Mouse (Mus musculus) midbrain, embryonic 10.5 days (tissue): ENCODE results near the gene Lpar3. TPM values are rescaled to one million over a fixed set of nuclear protein-coding genes. Genes with fewer than 3 reads are reported as not detected.
"Not testable (repeated sequence)": the region's sequence is repeated elsewhere in the genome, so short reads cannot be mapped to it uniquely, and the experiment has no call there.

Experiments
- DNase-seq: peaks from one replicate; pipeline ENCODE4 v3.0.0-alpha.2; 2017; ENCODE audit warnings: low spot score
- H3K27ac ChIP-seq: fragments of 300-500 bp; sonication (generic); replicated peaks from 2 replicates; pipeline ENCODE4 v1.5.1; 2016; ENCODE audit warnings: mild to moderate bottlenecking
- H3K27me3 ChIP-seq: fragments of 300-500 bp; sonication (generic); 2 replicates; pipeline ENCODE4 v1.6.1; 2016; ENCODE audit warnings: low read depth, mild to moderate bottlenecking; ENCODE audit not compliant: poor library complexity, severe bottlenecking
- H3K36me3 ChIP-seq: fragments of 300-500 bp; sonication (generic); 2 replicates; pipeline ENCODE4 v1.6.1; 2016; ENCODE audit warnings: mild to moderate bottlenecking, moderate library complexity
- H3K4me1 ChIP-seq: fragments of 300-500 bp; sonication (generic); 2 replicates; pipeline ENCODE4 v1.6.1; 2016
- H3K4me3 ChIP-seq: fragments of 300-500 bp; sonication (generic); 2 replicates; pipeline ENCODE4 v1.5.1; 2016; ENCODE audit warnings: mild to moderate bottlenecking, moderate library complexity
- H3K9me3 ChIP-seq: fragments of 300-500 bp; sonication (generic); replicated peaks from 2 replicates; pipeline ENCODE4 v1.6.1; 2016; ENCODE audit warnings: mild to moderate bottlenecking
- whole genome bisulfite sequencing: fragments of 180-500 bp; shearing (Covaris S2); methylation state at CpG from one replicate; pipeline ENCODE4 v1.1.7; 2016; 5-methylcytosine and 5-hydroxymethylcytosine counted together
- polyA plus RNA-seq: library from polyadenylated mRNA; unstranded; fragments of >200 nt; fragmentation: Nextera tagmentation; extraction: Ambion mirVana; gene quantifications from 2 replicates; pipeline ENCODE4 v1.2.1, GENCODE M21; 2016

The Lpar3 gene
- polyA plus RNA-seq, 1 experiment from 2014 or later = 0.47 TPM

GRCm38 (mm10) chr3:146196301-146196700 is 24.5 kb upstream of the Lpar3 start:
- no peak for DNase-seq
- WGBS = 57% methylated on average over 6 of the region's 6 CpGs
- Histone ChIP-seq H3K4me1 (peaks cover 17% of the 10 kb centered on the region), H3K9me3 (no peaks in the 10 kb centered on the region), H3K27me3 (no peaks in the 10 kb centered on the region), H3K27ac (0 out of 2 replicates have a peak overlapping the region, but pooled peaks have one; percentile 38), H3K4me3 (no peak overlapping the region), H3K36me3 (no peaks in the 10 kb centered on the region)

GRCm38 (mm10) chr3:146196780-146197743 is 23.7 kb upstream of the Lpar3 start:
- no peaks in the 10 kb centered on the region for H3K36me3 ChIP-seq
- no peak overlapping the region for H3K4me3 ChIP-seq
- peaks cover 17% of the 10 kb centered on the region for H3K4me1 ChIP-seq
- H3K27ac ChIP-seq = 0 out of 2 replicates have a peak overlapping the region, but pooled peaks have one; percentile 38
- no peak for DNase-seq
- WGBS = 81% methylated on average over 17 of the region's 17 CpGs
- H3K9me3 ChIP-seq = no peaks in the 10 kb centered on the region
- no peaks in the 10 kb centered on the region for H3K27me3 ChIP-seq

- H3K4me1 ChIP-seq = peaks cover 17% of the 10 kb centered on the region
- H3K36me3 ChIP-seq = no peaks in the 10 kb centered on the region
- H3K27ac ChIP-seq = no peak overlapping the region
- DNase-seq = no peak
- WGBS = 88% methylated on average over 12 of the region's 12 CpGs
- no peaks in the 10 kb centered on the region for H3K27me3 ChIP-seq
- no peak overlapping the region for H3K4me3 ChIP-seq
- no peaks in the 10 kb centered on the region for H3K9me3 ChIP-seq
These were observed 23.0 kb upstream of the Lpar3 start for GRCm38 (mm10) chr3:146197785-146198184.

- H3K4me1 ChIP-seq = peaks cover 17% of the 10 kb centered on the region
- no peak for DNase-seq
- H3K36me3 ChIP-seq = no peaks in the 10 kb centered on the region
- H3K9me3 ChIP-seq = no peaks in the 10 kb centered on the region
- no peaks in the 10 kb centered on the region for H3K27me3 ChIP-seq
- 88% methylated on average over 11 of the region's 11 CpGs for WGBS
- no peak overlapping the region for H3K4me3 ChIP-seq
- H3K27ac ChIP-seq = no peak overlapping the region
These were observed 21.8 kb upstream of the Lpar3 start for GRCm38 (mm10) chr3:146198803-146199481.

- Histone ChIP-seq H3K27ac (no peak overlapping the region), H3K4me3 (no peak overlapping the region), H3K4me1 (peaks cover 17% of the 10 kb centered on the region), H3K27me3 (no peaks in the 10 kb centered on the region), H3K36me3 (no peaks in the 10 kb centered on the region), H3K9me3 (no peaks in the 10 kb centered on the region)
- WGBS = 89% methylated on average over 3 of the region's 3 CpGs
- DNase-seq = no peak
These were observed 21.3 kb upstream of the Lpar3 start for GRCm38 (mm10) chr3:146199486-146199885.

- WGBS = 85% methylated on average over 2 of the region's 2 CpGs
- no peak for DNase-seq
- Histone ChIP-seq H3K36me3 (no peaks in the 10 kb centered on the region), H3K4me1 (peaks cover 3% of the 10 kb centered on the region; the same call in 1 of the 2 replicates), H3K9me3 (no peaks in the 10 kb centered on the region), H3K4me3 (no peak overlapping the region), H3K27ac (no peak overlapping the region), H3K27me3 (no peaks in the 10 kb centered on the region)
These were observed 16.4 kb upstream of the Lpar3 start for GRCm38 (mm10) chr3:146204375-146204774.

GRCm38 (mm10) chr3:146205305-146205704 is 15.5 kb upstream of the Lpar3 start:
- no peak for DNase-seq
- no peaks in the 10 kb centered on the region for H3K36me3 ChIP-seq
- WGBS = 88% methylated on average over 11 of the region's 11 CpGs

GRCm38 (mm10) chr3:146206635-146207034 is 14.1 kb upstream of the Lpar3 start:
- H3K4me3 ChIP-seq = no peak overlapping the region

More at GRCm38 (mm10) chr3:146205305-146205704, 15.5 kb upstream of the Lpar3 start:
- Histone ChIP-seq H3K4me3 (no peak overlapping the region), H3K27me3 (no peaks in the 10 kb centered on the region), H3K4me1 (no peaks in the 10 kb centered on the region), H3K9me3 (no peaks in the 10 kb centered on the region), H3K27ac (no peak overlapping the region)

GRCm38 (mm10) chr3:146207440-146207839 is 13.3 kb upstream of the Lpar3 start:
- no peaks in the 10 kb centered on the region for H3K36me3 ChIP-seq
- 87% methylated on average over 2 of the region's 2 CpGs for WGBS

More at GRCm38 (mm10) chr3:146206635-146207034, 14.1 kb upstream of the Lpar3 start:
- Histone ChIP-seq H3K36me3 (no peaks in the 10 kb centered on the region), H3K9me3 (no peaks in the 10 kb centered on the region), H3K27ac (no peak overlapping the region), H3K4me1 (no peaks in the 10 kb centered on the region), H3K27me3 (no peaks in the 10 kb centered on the region)
- DNase-seq = no peak
- 75% methylated on average over 2 of the region's 2 CpGs for WGBS

GRCm38 (mm10) chr3:146209759-146210158 is 11.0 kb upstream of the Lpar3 start:
- H3K27ac ChIP-seq, H3K27me3 ChIP-seq, H3K4me3 ChIP-seq, DNase-seq, H3K4me1 ChIP-seq, H3K36me3 ChIP-seq, H3K9me3 ChIP-seq: not testable (repeated sequence)
- WGBS = 96% methylated on average over 8 of the region's 8 CpGs

More at GRCm38 (mm10) chr3:146207440-146207839, 13.3 kb upstream of the Lpar3 start:
- Histone ChIP-seq H3K4me1 (no peaks in the 10 kb centered on the region), H3K9me3 (no peaks in the 10 kb centered on the region), H3K27ac (no peak overlapping the region), H3K27me3 (no peaks in the 10 kb centered on the region), H3K4me3 (no peak overlapping the region)
- no peak for DNase-seq

- no peak overlapping the region for H3K4me3 ChIP-seq
- no peak for DNase-seq
- no peaks in the 10 kb centered on the region for H3K36me3 ChIP-seq
- H3K27ac ChIP-seq = no peak overlapping the region
- H3K4me1 ChIP-seq = no peaks in the 10 kb centered on the region
- WGBS = 89% methylated on average over 4 of the region's 4 CpGs
- H3K27me3 ChIP-seq = no peaks in the 10 kb centered on the region
- H3K9me3 ChIP-seq = no peaks in the 10 kb centered on the region
These were observed 9.5 kb upstream of the Lpar3 start for GRCm38 (mm10) chr3:146211141-146211747.

- Histone ChIP-seq H3K4me1 (no peaks in the 10 kb centered on the region), H3K27ac (no peak overlapping the region), H3K36me3 (no peaks in the 10 kb centered on the region), H3K9me3 (no peaks in the 10 kb centered on the region), H3K27me3 (no peaks in the 10 kb centered on the region), H3K4me3 (no peak overlapping the region)
- 83% methylated on average over 2 of the region's 2 CpGs for WGBS
- no peak for DNase-seq
These were observed 8.8 kb upstream of the Lpar3 start for GRCm38 (mm10) chr3:146211964-146212363.
